In genomic region chr19:11520146-11520545, GRCm38 (mm10) we compare ENCODE assay signal across 26 mouse cellular contexts. TPM values are rescaled to one million over a fixed set of nuclear protein-coding genes. Genes with fewer than 3 reads are reported as not detected.
"Had no signal": no experiment of that assay in that cellular context is flagged by ENCODE, and none has a peak within 500 bp of the region (broad histone marks: within the 10 kb centered on the region; RNA-seq: fewer than 3 reads in every experiment).

No protein-coding gene starts in this region.

- H3K4me3 ChIP-seq: liver, embryonic 15.5 days; lung, embryonic 15.5 days; megakaryocyte, embryonic 14.5 days; midbrain, embryonic 13.5 days; midbrain, embryonic 15.5 days; neural tube, embryonic 13.5 days; neural tube, embryonic 15.5 days had no signal

- DNase-seq: liver, postnatal 0 days; lung, adult 2 months; lung, postnatal 14 days; lung, postnatal 36 days; retina, postnatal 1 day; right cerebral cortex, adult 18-20 months; right cerebral cortex, postnatal 25 days; right cerebral cortex, postnatal 4 days; spleen, adult 18-20 months; thymus, adult 2 months; thymus, postnatal 36 days had no signal

- ATAC-seq: liver, postnatal 0 days; lung, postnatal 0 days; midbrain, embryonic 13.5 days; midbrain, embryonic 15.5 days had no signal

- H3K4me1 ChIP-seq: liver, embryonic 15.5 days; lung, embryonic 15.5 days; megakaryocyte, embryonic 14.5 days; midbrain, embryonic 13.5 days; midbrain, embryonic 15.5 days; neural tube, embryonic 13.5 days; neural tube, embryonic 15.5 days had no signal

- H3K27ac ChIP-seq: liver, embryonic 15.5 days; lung, embryonic 15.5 days; midbrain, embryonic 13.5 days; midbrain, embryonic 15.5 days; neural tube, embryonic 13.5 days; neural tube, embryonic 15.5 days had no signal

RNA-seq across cellular contexts. Expression of gene Ms4a4d, which starts 16.5 kb away (rescaled TPM):
- total RNA-seq: megakaryocyte progenitor cell, adult 5-6 weeks; midbrain, postnatal 0 days; monocyte, adult 5-6 weeks had no signal
- polyA plus RNA-seq: macrophage; midbrain, embryonic 13.5 days; midbrain, embryonic 15.5 days; midbrain, postnatal 0 days; neural tube, embryonic 15.5 days had no signal

RNA-seq across cellular contexts. Expression of gene Gm8369, which starts 34.4 kb away (rescaled TPM):
- total RNA-seq: midbrain, postnatal 0 days had no signal
- polyA plus RNA-seq: midbrain, embryonic 11.5 days; midbrain, embryonic 13.5 days; midbrain, embryonic 15.5 days; midbrain, postnatal 0 days; neural tube, embryonic 11.5 days; neural tube, embryonic 13.5 days; neural tube, embryonic 15.5 days; stomach, embryonic 14.5 days had no signal
